Mouse (Mus musculus) hindbrain, embryonic 10.5 days (tissue): ENCODE results near the gene Os9. TPM values are rescaled to one million over a fixed set of nuclear protein-coding genes. Genes with fewer than 3 reads are reported as not detected.
"Not testable (repeated sequence)": the region's sequence is repeated elsewhere in the genome, so short reads cannot be mapped to it uniquely, and the experiment has no call there.

Source experiments
- DNase-seq: peaks from one replicate; pipeline ENCODE4 v3.0.0-alpha.2; 2017; ENCODE audit warnings: low spot score
- H3K27ac ChIP-seq: fragments of 300-500 bp; sonication (generic); 2 replicates; pipeline ENCODE4 v1.5.1; 2016; ENCODE audit warnings: mild to moderate bottlenecking, moderate library complexity
- H3K27me3 ChIP-seq: fragments of 300-500 bp; sonication (generic); 2 replicates; pipeline ENCODE4 v1.6.1; 2016; ENCODE audit warnings: mild to moderate bottlenecking; ENCODE audit not compliant: poor library complexity, insufficient read depth, severe bottlenecking
- H3K36me3 ChIP-seq: fragments of 300-500 bp; sonication (generic); 2 replicates; pipeline ENCODE4 v1.6.1; 2016; ENCODE audit warnings: mild to moderate bottlenecking, moderate library complexity
- H3K4me1 ChIP-seq: fragments of 300-500 bp; sonication (generic); replicated peaks from 2 replicates; pipeline ENCODE4 v1.6.1; 2016; ENCODE audit warnings: mild to moderate bottlenecking
- H3K4me3 ChIP-seq: fragments of 300-500 bp; sonication (generic); 2 replicates; pipeline ENCODE4 v1.5.1; 2016; ENCODE audit warnings: mild to moderate bottlenecking, moderate library complexity
- H3K9me3 ChIP-seq: fragments of 300-500 bp; sonication (generic); 2 replicates; pipeline ENCODE4 v1.6.1; 2016; ENCODE audit warnings: mild to moderate bottlenecking, moderate library complexity
- WGBS: fragments of 180-500 bp; shearing (Covaris S2); methylation state at CpG from one replicate; pipeline ENCODE4 v1.1.7; 2016; 5-methylcytosine and 5-hydroxymethylcytosine counted together
- polyA plus RNA-seq: library from polyadenylated mRNA; unstranded; fragments of >200 nt; fragmentation: Nextera tagmentation; extraction: Ambion mirVana; gene quantifications from 2 replicates; pipeline ENCODE4 v1.2.1, GENCODE M21; 2016

The Os9 gene
- polyA plus RNA-seq, 1 experiment from 2014 or later, result 85.5 TPM

DNA sequence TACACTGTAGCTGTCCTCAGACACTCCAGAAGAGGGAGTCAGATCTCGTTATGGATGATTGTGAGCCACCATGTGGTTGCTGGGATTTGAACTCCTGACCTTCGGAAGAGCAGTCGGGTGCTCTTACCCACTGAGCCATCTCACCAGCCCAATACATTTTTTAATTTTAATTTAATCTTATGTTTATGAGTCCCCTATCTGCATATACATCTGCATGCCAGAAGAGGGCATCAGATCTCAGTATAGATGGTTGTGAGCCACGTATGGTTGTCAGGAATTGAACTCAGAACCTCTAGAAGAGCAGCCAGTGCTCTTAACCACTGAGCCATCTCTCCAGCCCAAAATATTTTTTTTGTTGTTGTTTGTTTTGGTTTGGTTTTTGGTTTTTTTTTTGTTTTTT lies 48.7 kb downstream of the Os9 start:
- not testable (repeated sequence) for H3K4me3 ChIP-seq, DNase-seq, H3K9me3 ChIP-seq, H3K27ac ChIP-seq
- 89% methylated on average over 4 of the region's 4 CpGs for WGBS
- Histone ChIP-seq H3K4me1 (peaks cover 34% of the 10 kb centered on the region), H3K36me3 (peaks cover 16% of the 10 kb centered on the region), H3K27me3 (peaks cover 24% of the 10 kb centered on the region)

DNA sequence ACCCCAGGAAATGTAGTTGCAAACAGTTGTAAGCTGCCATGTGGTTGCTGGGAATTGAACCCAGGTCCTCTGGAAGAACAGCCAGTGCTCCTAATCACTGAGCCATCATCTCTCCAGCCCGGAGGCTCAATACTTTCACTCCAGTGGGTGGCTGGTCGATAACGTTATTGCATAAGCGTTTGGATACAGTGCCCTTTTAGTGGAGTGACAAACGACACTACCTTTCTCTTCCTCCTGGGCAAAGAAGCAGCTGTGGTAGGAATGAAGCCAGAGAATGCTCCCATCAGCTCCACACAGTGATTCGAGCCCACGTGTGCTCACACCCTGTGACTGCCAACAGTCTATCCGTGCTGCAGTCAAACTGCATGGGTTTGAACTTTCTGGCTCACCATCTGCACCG lies 49.7 kb downstream of the Os9 start:
- peaks cover 14% of the 10 kb centered on the region for H3K27me3 ChIP-seq
- H3K27ac ChIP-seq, result peak overlapping the region; percentile 93; the same call in 1 of the 2 replicates
- 81% methylated on average over 9 of the region's 9 CpGs for WGBS
- H3K9me3 ChIP-seq, result no peaks in the 10 kb centered on the region
- peaks cover 26% of the 10 kb centered on the region for H3K36me3 ChIP-seq
- H3K4me3 ChIP-seq, result peak overlapping the region; percentile 74
- H3K4me1 ChIP-seq, result peaks cover 38% of the 10 kb centered on the region
- DNase-seq, result no peak

DNA sequence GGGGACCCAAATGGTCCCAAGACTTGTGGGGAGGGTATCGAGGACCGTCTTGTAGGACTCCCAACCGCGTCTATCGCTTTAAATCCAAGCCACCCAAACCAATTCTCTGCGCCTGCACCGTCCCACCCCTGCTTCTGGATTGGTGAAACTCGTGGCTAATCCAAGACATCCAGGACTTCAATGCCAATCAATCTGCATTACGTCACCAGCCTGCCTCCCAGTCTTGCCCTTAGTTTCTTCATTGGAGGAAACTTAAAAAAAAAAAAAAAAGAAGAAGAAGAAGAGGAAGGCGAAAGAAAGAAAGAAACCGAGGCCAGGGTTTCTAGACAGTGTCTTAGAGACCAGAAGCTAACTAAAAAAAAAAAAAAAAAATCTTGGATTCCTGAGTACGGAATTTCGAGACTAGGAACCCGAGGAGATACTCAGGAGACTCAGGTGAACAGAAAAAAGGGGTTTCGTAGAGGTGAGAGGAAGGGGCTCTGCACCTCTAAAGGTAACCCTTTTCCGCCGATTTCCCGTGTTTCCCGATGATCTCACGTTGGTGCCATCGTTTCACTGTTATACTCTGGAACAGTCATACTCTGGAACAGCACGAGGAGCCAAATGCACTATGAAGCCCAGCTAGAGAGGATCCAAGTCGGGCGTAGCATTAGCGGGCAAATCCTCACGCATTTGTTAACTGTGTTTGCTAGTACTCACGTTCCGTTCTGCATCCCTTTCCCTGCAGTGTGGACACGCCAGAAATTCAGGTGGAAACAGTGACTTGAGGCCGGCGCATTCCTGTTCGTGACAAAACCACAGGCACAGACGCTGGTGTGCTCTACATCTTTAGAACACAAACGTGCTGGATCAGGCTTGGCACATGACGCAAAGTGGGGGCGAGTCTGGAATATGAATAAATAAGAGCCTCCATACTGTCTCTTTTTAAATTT lies 50.5 kb downstream of the Os9 start, which contains the start of gene Tspan31:
Gene Tspan31 (minus strand): TSS at position 75 of the 932 bp plus-strand sequence.
- Histone ChIP-seq H3K9me3 (no peaks in the 10 kb centered on the region), H3K27ac (peak within 1 kb of the TSS; percentile 93), H3K27me3 (peaks cover 6% of the 10 kb centered on the region), H3K4me3 (peak within 1 kb of the TSS; percentile 74), H3K4me1 (peaks cover 40% of the 10 kb centered on the region), H3K36me3 (peaks cover 34% of the 10 kb centered on the region)
- peak; percentile 90 for DNase-seq
- WGBS, result 4% methylated on average over 36 of the region's 36 CpGs

DNA sequence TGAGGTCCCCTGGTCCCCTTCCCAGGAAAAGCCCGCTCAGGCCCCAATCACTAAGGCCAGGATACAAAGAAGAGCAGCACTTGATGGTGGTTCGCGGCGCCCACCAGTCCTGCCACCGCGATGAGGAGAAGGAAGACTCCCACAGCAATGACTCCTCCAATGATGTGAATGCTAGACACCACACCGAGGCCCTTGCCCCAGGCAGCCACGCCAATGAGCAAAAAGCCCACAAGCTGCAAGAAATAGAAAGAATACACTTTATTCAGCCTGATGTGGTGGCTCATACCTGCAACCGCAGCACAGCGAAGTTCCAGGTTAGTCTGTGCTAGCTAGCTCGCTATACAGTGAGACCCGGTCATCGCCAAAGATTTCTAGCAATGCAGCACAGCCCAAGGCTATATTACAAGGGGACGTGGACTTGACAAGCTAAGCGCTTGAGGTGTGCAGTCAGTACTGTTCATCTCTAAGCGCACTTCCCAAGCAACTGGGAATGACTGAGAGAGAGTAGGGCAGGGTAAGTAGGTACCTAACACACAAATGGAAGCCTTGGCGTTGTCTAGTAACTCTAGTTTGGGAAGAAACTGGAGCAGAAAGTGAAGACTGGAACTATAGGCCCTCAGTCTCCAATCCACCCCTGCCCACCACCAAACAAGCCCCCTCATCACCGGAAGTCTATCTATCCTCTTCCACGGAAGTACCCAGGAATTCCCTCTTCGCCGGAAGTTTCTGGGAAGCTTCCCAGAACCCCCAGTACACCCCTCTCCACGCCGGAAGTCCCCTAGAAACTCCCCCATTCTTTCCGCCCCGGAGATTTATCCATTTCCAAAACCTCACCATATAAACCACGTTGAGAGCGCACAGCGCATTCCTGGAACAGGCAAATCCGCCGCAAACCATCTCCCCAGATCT lies 51.4 kb downstream of the Os9 start:
- H3K4me1 ChIP-seq, result peaks cover 49% of the 10 kb centered on the region
- peak overlapping the region; percentile 74 for H3K4me3 ChIP-seq
- 9% methylated on average over 30 of the region's 30 CpGs for WGBS
- DNase-seq, result peak; percentile 46
- peaks cover 43% of the 10 kb centered on the region for H3K36me3 ChIP-seq
- peak overlapping the region; percentile 93 for H3K27ac ChIP-seq
- no peaks in the 10 kb centered on the region for H3K9me3 ChIP-seq
- H3K27me3 ChIP-seq, result no peaks in the 10 kb centered on the region

DNA sequence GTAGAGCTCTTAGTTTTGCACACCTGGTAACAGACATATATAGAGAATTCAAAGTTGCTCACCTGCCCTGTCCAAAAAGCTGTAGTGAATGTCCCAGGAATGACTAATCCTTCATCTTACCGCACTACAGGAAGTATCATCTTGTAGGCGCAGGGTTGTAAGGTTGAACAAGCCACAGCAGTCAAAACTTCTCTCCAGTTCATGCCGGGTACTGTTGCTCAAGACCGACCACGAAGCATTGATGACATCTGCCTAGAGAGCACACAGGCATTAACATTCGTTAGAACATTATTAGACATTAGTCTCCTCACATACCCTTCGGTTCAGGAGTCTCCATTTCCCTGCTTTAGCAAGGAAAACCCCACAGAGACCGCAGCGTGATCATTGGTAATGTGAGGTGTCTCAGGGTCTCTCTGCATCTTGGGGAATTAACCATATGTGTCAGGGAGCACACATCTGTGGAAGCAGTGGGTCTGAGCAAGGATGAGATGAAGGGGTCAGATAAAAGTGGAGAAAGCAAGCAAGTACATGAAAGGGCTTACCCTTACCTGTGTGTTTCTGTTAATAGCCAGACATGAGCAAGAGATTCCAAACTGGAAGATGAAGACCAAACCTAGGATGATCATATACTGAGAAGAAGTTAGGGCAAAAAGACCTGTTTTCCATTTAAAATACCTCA lies 52.4 kb downstream of the Os9 start:
- Histone ChIP-seq H3K36me3 (peaks cover 47% of the 10 kb centered on the region), H3K4me3 (peak overlapping the region; percentile 74), H3K27ac (peak overlapping the region; percentile 93), H3K4me1 (peaks cover 51% of the 10 kb centered on the region), H3K9me3 (no peaks in the 10 kb centered on the region), H3K27me3 (no peaks in the 10 kb centered on the region)
- 88% methylated on average over 9 of the region's 9 CpGs for WGBS
- DNase-seq, result no peak

DNA sequence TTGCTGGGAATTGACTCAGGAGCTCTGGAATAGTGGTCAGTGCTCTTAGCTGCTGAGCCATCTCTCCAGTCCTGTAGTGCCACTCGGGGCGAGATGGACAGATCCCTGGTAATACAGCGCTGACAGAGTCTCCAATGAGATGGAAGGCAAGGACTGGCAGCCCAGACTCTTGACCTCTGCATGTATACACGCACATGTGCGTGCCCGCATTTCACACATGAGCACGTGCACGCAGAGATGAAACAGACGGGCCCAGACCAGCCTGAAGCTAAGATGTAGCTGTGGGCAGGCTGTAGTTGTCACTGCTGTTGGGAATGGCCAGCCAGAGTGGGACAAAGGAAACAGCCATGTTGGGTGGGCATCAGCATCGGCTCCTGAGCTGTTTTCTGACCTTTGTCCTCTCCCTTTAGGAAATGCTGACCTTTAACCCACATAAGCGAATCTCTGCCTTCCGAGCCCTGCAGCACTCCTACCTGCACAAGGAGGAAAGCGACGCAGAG lies 54.4 kb downstream of the Os9 start:
- peaks cover 47% of the 10 kb centered on the region for H3K36me3 ChIP-seq
- no peak overlapping the region for H3K27ac ChIP-seq
- no peak for DNase-seq
- H3K27me3 ChIP-seq, result peaks cover 7% of the 10 kb centered on the region; the same call in 1 of the 2 replicates
- peaks cover 59% of the 10 kb centered on the region for H3K4me1 ChIP-seq
- no peaks in the 10 kb centered on the region for H3K9me3 ChIP-seq
- peak overlapping the region; percentile 20; the same call in 1 of the 2 replicates for H3K4me3 ChIP-seq
- WGBS, result 88% methylated on average over 14 of the region's 14 CpGs

DNA sequence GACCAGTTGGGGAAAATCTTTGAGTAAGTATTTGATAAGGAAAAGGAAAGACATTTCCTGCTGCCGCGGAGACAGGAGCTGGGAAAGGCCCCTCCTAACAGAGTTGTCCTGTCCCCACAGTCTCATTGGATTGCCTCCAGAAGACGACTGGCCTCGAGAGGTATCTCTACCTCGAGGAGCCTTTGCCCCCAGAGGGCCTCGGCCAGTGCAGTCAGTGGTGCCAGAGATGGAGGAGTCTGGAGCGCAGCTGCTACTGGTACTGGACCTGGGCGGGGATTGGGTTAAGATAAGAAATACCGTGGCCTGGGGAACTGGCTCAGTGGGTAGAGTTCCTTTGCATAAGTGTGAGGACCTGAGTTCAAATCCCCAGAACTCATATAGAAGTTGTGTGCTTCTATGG lies 55.0 kb downstream of the Os9 start:
- WGBS, result 91% methylated on average over 9 of the region's 9 CpGs
- Histone ChIP-seq H3K36me3 (peaks cover 47% of the 10 kb centered on the region), H3K9me3 (no peaks in the 10 kb centered on the region), H3K27me3 (peaks cover 12% of the 10 kb centered on the region; the same call in 1 of the 2 replicates), H3K4me1 (peaks cover 60% of the 10 kb centered on the region), H3K27ac (no peak overlapping the region), H3K4me3 (no peak overlapping the region; the same call in 1 of the 2 replicates)
- no peak for DNase-seq

DNA sequence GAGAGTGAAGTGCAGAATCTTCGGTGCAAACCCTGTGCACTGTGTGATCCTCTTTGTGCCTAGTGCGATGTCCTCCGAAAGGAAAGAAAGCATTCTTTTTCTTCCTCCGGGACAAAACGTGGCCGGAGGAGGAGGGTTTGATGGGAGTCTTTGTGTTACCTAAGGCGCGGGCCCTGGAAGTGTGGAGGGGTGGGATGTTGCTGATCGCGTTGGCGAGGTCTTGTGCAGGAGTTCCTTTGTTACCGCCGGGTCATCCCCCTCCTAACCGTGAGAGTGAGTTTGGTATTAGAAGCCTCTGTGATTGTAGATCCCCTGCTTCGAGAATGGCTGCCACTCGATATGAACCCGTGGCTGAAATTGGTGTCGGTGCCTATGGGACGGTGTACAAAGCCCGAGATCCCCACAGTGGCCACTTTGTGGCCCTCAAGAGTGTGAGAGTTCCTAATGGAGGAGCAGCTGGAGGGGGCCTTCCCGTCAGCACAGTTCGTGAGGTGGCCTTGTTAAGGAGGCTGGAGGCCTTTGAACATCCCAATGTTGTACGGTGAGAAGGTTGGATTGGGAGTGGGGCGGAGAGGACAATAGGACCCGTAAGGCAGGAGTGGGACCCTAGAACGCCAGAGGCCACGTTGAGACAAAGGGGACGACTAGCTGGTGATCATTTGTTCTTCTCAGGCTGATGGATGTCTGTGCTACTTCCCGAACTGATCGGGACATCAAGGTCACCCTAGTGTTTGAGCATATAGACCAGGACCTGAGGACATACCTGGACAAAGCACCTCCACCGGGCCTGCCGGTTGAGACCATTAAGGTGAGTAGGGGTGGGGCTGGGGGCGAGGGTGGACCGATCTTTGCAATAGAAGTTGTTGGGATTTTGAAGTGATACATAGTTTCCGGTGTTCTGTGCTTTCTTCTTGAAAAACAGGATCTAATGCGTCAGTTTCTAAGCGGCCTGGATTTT lies 56.7 kb downstream of the Os9 start:
- Histone ChIP-seq H3K4me1 (peaks cover 66% of the 10 kb centered on the region), H3K36me3 (peaks cover 47% of the 10 kb centered on the region), H3K9me3 (no peaks in the 10 kb centered on the region), H3K27me3 (peaks cover 26% of the 10 kb centered on the region; the same call in 1 of the 2 replicates), H3K4me3 (peak overlapping the region; percentile 85), H3K27ac (peak overlapping the region; percentile 98)
- 17% methylated on average over 37 of the region's 37 CpGs for WGBS
- DNase-seq, result peak; percentile 49

DNA sequence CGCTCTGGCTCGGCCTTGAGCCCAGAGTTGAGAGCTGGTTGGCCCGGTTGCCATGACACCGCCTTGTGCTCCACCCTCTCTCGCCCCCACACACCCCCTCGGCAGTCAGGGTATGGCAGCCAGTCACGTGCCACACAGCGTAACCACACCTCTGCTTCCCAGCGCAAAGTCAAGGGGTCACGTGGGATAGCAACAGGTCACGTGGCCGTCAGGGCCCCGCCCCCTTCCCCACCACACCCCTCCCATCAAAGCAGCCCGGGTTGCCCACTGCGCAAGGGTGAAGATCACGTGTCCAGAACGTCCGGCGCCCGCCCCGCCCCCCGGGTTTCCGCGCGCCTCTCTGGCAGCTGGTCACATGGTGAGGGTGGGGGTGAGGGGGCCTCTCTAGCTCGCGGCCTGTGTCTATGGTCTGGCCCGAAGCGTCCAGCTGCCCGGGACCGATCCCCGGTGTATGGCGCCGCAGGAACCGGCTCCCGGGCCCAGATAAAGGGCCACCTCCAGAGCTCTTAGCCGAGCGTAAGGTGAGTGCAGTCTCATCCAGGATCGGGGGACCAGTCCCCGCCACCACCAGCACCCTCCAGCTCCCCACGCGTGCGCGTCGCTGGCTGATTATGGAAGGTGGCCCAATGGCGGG lies 57.6 kb downstream of the Os9 start, which contains the start of gene Cdk4:
Gene Cdk4 (plus strand): TSS at position 296 of the 634 bp plus-strand sequence.
- Histone ChIP-seq H3K36me3 (peaks cover 42% of the 10 kb centered on the region), H3K27ac (peak within 1 kb of the TSS; percentile 98), H3K4me1 (peaks cover 66% of the 10 kb centered on the region), H3K9me3 (no peaks in the 10 kb centered on the region), H3K4me3 (peak within 1 kb of the TSS; percentile 85), H3K27me3 (peaks cover 34% of the 10 kb centered on the region; the same call in 1 of the 2 replicates)
- under 1% methylated on average over 46 of the region's 46 CpGs for WGBS
- DNase-seq, result peak; percentile 100

DNA sequence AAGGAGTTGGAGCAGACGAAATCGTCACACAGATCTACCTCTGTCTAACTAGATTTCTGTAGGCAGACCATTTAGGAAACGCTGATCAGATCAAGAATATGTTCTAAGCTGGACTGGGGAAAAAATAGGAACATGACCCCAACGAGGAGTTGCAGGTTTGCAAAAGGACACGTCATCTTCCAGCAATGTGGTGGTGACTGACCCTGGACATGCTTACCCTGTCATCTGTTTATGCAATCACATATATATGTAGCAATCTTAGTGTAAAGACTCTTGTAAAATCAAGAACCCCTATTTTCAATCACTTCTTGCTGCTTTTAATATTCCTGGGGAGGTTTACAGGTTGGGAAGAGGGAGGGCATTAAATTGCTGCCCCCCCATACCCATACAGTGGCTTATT lies 58.4 kb downstream of the Os9 start:
- Histone ChIP-seq H3K27me3 (peaks cover 36% of the 10 kb centered on the region; the same call in 1 of the 2 replicates), H3K27ac (peak overlapping the region; percentile 98; the same call in 1 of the 2 replicates), H3K4me3 (no peak overlapping the region), H3K4me1 (peaks cover 68% of the 10 kb centered on the region), H3K9me3 (no peaks in the 10 kb centered on the region), H3K36me3 (peaks cover 37% of the 10 kb centered on the region)
- no peak for DNase-seq
- WGBS, result 81% methylated on average over 5 of the region's 5 CpGs

DNA sequence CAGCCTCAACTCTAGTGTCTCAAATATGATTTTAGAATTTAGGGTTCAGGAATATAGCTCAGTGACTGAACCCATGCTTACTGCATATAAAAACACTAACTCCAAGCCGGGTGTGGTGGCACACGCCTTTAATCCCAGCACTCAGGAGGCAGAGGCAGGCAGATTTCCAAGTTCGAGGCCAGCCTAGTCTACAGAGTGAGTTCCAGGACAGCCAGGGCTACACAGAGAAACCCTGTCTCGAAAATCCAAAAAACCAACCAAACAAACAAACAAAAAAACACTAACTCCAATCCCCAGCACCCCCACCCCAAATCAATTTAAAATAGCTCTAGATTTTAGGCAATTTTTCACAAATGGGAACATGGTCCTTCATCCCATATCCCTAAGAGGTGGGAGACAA lies 58.8 kb downstream of the Os9 start:
- not testable (repeated sequence) for H3K9me3 ChIP-seq, DNase-seq, H3K4me3 ChIP-seq
- WGBS, result 91% methylated on average over 4 of the region's 4 CpGs
- Histone ChIP-seq H3K27ac (0 out of 2 replicates have a peak overlapping the region, but pooled peaks have one; percentile 98), H3K27me3 (peaks cover 37% of the 10 kb centered on the region; the same call in 1 of the 2 replicates), H3K36me3 (peaks cover 37% of the 10 kb centered on the region), H3K4me1 (peaks cover 70% of the 10 kb centered on the region)
